Mouse (Mus musculus) limb, embryonic 12.5 days (tissue): ENCODE data around the gene Ppard. TPM values are rescaled to one million over a fixed set of nuclear protein-coding genes. Genes with fewer than 3 reads are reported as not detected.

Experiments used
- ATAC-seq: fragments of 200-750 bp; cut with Nextera tagmentation; 2 replicates; pipeline ENCODE4 v1.8.0; 2017; ENCODE audit warnings: low read depth, moderate TSS enrichment; ENCODE audit not compliant: insufficient number of reproducible peaks, insufficient read depth, low FRiP score, low TSS enrichment
- H3K27ac ChIP-seq: fragments of 300-500 bp; sonication (generic); 2 replicates; pipeline ENCODE4 v1.5.1; 2016; ENCODE audit warnings: mild to moderate bottlenecking, moderate library complexity
- H3K27me3 ChIP-seq: fragments of 300-500 bp; sonication (generic); 2 replicates; pipeline ENCODE4 v1.6.1; 2016; ENCODE audit warnings: mild to moderate bottlenecking, moderate library complexity
- H3K36me3 ChIP-seq: fragments of 300-500 bp; sonication (generic); 2 replicates; pipeline ENCODE4 v1.6.1; 2016; ENCODE audit warnings: mild to moderate bottlenecking, moderate library complexity
- H3K4me1 ChIP-seq: fragments of 300-500 bp; sonication (generic); replicated peaks from 2 replicates; pipeline ENCODE4 v1.6.1; 2016
- H3K4me2 ChIP-seq: fragments of 300-500 bp; sonication (generic); 2 replicates; pipeline ENCODE4 v1.6.1; 2016; ENCODE audit warnings: mild to moderate bottlenecking, moderate library complexity
- H3K4me3 ChIP-seq: fragments of 300-500 bp; sonication (generic); replicated peaks from 2 replicates; pipeline ENCODE4 v1.5.1; 2016; ENCODE audit warnings: mild to moderate bottlenecking
- H3K9ac ChIP-seq: fragments of 300-500 bp; sonication (generic); replicated peaks from 2 replicates; pipeline ENCODE4 v1.6.1; 2016; ENCODE audit warnings: mild to moderate bottlenecking, moderate library complexity
- H3K9me3 ChIP-seq: fragments of 300-500 bp; sonication (generic); 2 replicates; pipeline ENCODE4 v1.6.1; 2016; ENCODE audit warnings: mild to moderate bottlenecking, moderate library complexity
- WGBS: fragments of 180-500 bp; shearing (Covaris S2); methylation state at CpG from one replicate; pipeline ENCODE4 v1.1.7; 2016; 5-methylcytosine and 5-hydroxymethylcytosine counted together
- polyA plus RNA-seq: library from polyadenylated mRNA; unstranded; fragments of >200 nt; fragmentation: Nextera tagmentation; extraction: Ambion mirVana; gene quantifications from 2 replicates; pipeline ENCODE4 v1.2.1, GENCODE M21; 2016

Gene Ppard
- polyA plus RNA-seq, 1 experiment from 2014 or later: 3.2 TPM

DNA sequence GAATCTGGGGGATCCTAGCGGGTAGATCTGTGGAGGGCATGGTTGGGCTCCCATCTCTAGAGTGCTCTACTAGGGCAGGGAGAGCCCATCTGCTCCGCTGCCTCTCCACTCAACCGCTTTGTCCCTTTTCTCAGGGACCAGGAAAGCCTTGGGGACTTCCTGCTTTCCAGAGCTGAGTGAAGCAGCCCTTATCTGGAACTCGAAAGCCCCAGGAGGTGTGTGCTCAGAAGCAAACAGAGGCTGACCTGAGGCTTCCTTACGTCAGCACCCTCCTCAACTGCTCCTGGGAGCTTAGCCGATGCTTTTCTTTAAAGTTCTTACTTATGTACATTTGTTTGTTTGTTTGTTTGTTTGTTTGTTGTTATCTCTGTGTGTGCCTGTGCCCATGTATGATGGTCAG lies 40.3 kb downstream of the Ppard start:
- Histone ChIP-seq H3K4me3 (no peak overlapping the region), H3K9me3 (no peaks in the 10 kb centered on the region), H3K27me3 (no peaks in the 10 kb centered on the region), H3K4me1 (peaks cover 25% of the 10 kb centered on the region), H3K27ac (no peak overlapping the region), H3K9ac (no peak overlapping the region), H3K36me3 (no peaks in the 10 kb centered on the region; the same call in 1 of the 2 replicates), H3K4me2 (no peak overlapping the region)
- 80% methylated on average over 6 of the region's 6 CpGs for WGBS
- ATAC-seq: no peak

DNA sequence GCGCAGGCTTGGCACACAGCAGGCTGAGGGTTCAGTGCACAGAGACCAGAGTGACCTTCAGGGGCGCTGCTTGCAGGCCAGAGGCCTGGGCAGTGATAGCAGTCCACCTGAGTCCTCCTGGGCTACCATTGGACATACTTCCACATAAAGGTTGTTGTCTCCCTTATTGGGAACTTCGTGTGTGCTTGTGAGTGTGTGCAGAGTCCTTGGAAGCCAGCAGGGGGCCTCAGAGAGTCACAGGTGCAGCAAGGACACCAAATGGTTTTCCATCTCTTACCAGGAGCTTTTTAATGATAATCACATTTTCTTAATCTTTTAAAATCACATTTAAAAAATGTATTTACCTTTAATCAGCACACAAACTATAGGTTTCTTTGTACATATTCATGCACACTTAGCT lies 42.2 kb downstream of the Ppard start:
- Histone ChIP-seq H3K36me3 (no peaks in the 10 kb centered on the region; the same call in 1 of the 2 replicates), H3K4me3 (no peak overlapping the region), H3K4me1 (peaks cover 38% of the 10 kb centered on the region), H3K4me2 (no peak overlapping the region), H3K27me3 (no peaks in the 10 kb centered on the region), H3K27ac (no peak overlapping the region), H3K9ac (no peak overlapping the region), H3K9me3 (no peaks in the 10 kb centered on the region)
- ATAC-seq: no peak
- 81% methylated on average over 3 of the region's 3 CpGs for WGBS

DNA sequence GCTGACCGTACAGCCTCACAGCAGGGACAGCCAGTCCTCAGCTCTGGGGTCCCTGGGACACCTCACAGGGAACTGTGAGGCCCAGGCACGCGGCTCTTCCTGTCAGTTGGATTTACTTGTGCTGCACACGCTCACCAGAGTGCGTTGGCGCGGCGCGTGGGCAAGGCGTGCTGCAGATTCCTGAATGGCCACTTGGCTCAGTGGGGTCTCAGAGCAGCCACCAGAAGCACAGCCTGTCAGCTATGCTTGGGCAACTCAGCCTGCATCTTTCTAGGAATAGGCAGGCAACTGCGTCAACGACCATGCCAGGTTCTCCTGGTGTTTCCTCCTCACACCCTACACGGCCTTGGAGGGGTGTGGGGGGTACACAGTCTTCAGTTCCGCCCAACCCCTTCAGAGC lies 44.7 kb downstream of the Ppard start:
- no peak for ATAC-seq
- WGBS: 84% methylated on average over 14 of the region's 14 CpGs
- Histone ChIP-seq H3K36me3 (no peaks in the 10 kb centered on the region; the same call in 1 of the 2 replicates), H3K27me3 (no peaks in the 10 kb centered on the region; the same call in 1 of the 2 replicates), H3K27ac (no peak overlapping the region), H3K4me3 (no peak overlapping the region), H3K9me3 (no peaks in the 10 kb centered on the region), H3K4me1 (peaks cover 51% of the 10 kb centered on the region), H3K4me2 (no peak overlapping the region), H3K9ac (no peak overlapping the region)

DNA sequence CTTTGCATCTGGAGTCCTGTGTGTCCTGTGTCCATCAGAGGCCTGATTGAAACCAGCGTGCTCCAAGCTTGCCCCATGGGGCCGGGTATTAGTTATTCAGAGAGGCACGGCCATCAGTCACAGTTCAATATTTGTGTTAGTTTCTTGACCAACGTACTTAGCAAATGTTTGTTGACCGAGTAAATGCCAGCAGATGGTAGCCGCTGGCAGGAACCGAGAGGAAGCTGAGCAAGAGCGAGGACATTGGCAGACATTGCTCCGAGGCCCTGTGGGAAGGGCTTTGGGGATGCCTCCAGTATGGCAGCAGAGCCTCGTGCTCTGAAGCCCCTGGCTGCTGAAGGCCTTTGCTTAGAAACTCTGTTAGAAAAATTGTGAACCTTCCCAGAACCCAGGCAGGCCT lies 45.2 kb downstream of the Ppard start:
- Histone ChIP-seq H3K9ac (no peak overlapping the region), H3K36me3 (no peaks in the 10 kb centered on the region; the same call in 1 of the 2 replicates)
- 80% methylated on average over 10 of the region's 10 CpGs for WGBS

DNA sequence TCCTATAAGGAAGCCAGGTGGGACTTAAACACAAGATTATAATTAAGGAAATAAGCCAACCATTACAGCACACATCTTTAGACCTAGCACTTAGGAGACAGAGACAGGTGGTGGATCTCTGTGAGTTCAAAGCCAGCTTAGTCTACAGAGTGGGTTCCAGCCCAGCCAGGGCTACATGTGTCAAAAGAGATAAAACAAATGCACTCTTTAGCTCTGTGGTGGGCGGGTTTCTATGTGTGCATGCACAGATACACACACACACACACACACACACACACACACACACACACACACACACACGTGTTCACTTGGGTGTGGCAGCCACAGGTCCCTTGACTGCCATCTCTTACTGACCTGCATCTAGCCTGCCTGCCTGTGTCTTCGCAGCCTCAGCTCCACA lies 45.7 kb downstream of the Ppard start:
- WGBS: 90% methylated on average over 3 of the region's 3 CpGs
- H3K4me1 ChIP-seq: peaks cover 52% of the 10 kb centered on the region
- no peak overlapping the region for H3K4me2 ChIP-seq
- H3K9me3 ChIP-seq: no peaks in the 10 kb centered on the region
- no peak overlapping the region; the same call in 1 of the 2 replicates for H3K27ac ChIP-seq
- H3K9ac ChIP-seq: no peak overlapping the region
- no peak for ATAC-seq
- H3K4me3 ChIP-seq: no peak overlapping the region
- H3K36me3 ChIP-seq: no peaks in the 10 kb centered on the region; the same call in 1 of the 2 replicates
- no peaks in the 10 kb centered on the region; the same call in 1 of the 2 replicates for H3K27me3 ChIP-seq

More for the DNA sequence above, 45.2 kb downstream of the Ppard start:
- peaks cover 49% of the 10 kb centered on the region for H3K4me1 ChIP-seq
- no peak overlapping the region for H3K27ac ChIP-seq
- H3K27me3 ChIP-seq: no peaks in the 10 kb centered on the region; the same call in 1 of the 2 replicates
- no peaks in the 10 kb centered on the region for H3K9me3 ChIP-seq
- H3K4me2 ChIP-seq: no peak overlapping the region
- ATAC-seq: no peak
- no peak overlapping the region for H3K4me3 ChIP-seq

DNA sequence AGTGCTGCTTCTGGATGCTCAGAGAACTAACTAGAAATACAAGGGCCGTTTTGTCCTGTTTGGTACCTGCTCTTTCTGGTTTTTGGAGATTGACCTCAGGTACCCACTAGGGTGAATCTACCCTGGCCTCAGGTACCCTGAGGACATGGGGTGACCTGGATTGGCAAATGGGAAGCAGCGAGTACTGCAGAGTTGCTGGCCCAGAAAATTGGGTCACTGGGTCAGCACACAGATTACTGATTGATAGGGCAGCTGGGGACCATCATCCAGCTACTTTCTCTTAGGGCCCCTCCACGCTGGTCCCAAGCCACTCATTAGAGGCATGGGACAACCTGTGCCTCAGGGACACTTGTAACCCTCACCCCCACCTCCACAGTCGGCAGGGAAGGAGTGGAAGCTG lies 46.7 kb downstream of the Ppard start:
- peaks cover 60% of the 10 kb centered on the region for H3K4me1 ChIP-seq

DNA sequence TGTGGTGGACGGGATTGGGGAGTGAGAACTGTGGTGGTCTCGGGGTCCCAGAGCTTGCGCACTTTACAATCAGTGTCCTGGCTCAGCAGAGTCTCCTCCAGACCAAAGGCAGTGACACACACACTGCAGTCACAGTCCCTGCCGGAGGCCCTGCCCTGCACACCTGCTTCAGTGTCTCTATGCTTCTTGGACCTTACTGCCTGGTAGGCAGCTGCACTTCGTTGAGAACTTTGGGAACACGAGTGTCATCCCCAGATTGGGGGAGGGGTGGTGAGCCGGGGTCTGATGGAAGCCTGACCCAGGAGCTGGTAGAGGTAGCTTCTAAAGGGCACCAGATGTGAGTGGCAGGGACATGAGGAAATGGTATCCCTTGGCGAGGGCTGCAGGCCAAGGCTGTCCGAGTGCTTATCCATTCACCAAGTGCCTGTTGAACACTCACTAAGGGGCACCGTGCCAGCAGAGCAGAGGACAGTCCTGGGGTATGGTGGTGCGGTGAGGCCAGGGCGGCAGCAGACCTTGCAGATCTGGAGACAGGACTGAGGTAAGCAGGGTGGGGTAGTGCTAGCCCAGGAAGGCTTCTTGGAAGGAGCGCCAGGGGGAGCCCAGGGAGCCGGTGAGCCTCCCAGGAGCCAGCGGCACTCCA lies 47.4 kb downstream of the Ppard start:
- Histone ChIP-seq H3K4me1 (peaks cover 67% of the 10 kb centered on the region), H3K36me3 (no peaks in the 10 kb centered on the region; the same call in 1 of the 2 replicates), H3K27me3 (no peaks in the 10 kb centered on the region; the same call in 1 of the 2 replicates), H3K27ac (peak overlapping the region; percentile 82), H3K9me3 (no peaks in the 10 kb centered on the region), H3K4me3 (no peak overlapping the region), H3K4me2 (no peak overlapping the region), H3K9ac (no peak overlapping the region)
- 62% methylated on average over 15 of the region's 15 CpGs for WGBS
- ATAC-seq: no peak; the same call in 1 of the 2 replicates

More for the DNA sequence above, 46.7 kb downstream of the Ppard start:
- peak overlapping the region; percentile 82 for H3K27ac ChIP-seq
- WGBS: 38% methylated on average over 4 of the region's 4 CpGs
- H3K4me3 ChIP-seq: no peak overlapping the region
- H3K27me3 ChIP-seq: no peaks in the 10 kb centered on the region; the same call in 1 of the 2 replicates
- no peaks in the 10 kb centered on the region for H3K9me3 ChIP-seq
- no peak for ATAC-seq
- no peak overlapping the region for H3K9ac ChIP-seq
- 0 out of 2 replicates have a peak overlapping the region, but pooled peaks have one; percentile 13 for H3K4me2 ChIP-seq
- no peaks in the 10 kb centered on the region; the same call in 1 of the 2 replicates for H3K36me3 ChIP-seq

DNA sequence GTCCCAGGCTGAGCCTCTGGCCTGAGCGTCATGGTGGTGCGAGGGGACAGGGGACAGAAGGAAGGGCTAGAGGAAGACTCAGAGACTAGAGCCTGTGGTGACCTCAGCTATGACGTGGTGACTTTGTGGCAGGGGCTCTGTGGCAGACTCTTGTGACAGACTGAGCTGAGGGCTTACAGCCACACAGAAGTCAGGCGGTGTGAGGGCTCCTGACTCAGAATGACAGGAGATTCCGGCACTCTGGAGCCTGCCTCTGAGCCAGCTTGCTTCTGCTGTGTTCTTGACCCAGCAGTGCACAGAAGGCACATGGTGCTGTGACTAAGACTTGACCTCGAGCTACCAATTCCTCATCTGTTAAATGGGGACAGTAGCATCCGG lies 47.9 kb downstream of the Ppard start:
- H3K4me3 ChIP-seq: no peak overlapping the region
- no peaks in the 10 kb centered on the region; the same call in 1 of the 2 replicates for H3K36me3 ChIP-seq
- 72% methylated on average over 7 of the region's 7 CpGs for WGBS
- H3K9me3 ChIP-seq: no peaks in the 10 kb centered on the region
- H3K9ac ChIP-seq: no peak overlapping the region
- H3K27ac ChIP-seq: no peak overlapping the region
- peaks cover 72% of the 10 kb centered on the region for H3K4me1 ChIP-seq
- H3K4me2 ChIP-seq: no peak overlapping the region
- H3K27me3 ChIP-seq: no peaks in the 10 kb centered on the region; the same call in 1 of the 2 replicates
- no peak for ATAC-seq

DNA sequence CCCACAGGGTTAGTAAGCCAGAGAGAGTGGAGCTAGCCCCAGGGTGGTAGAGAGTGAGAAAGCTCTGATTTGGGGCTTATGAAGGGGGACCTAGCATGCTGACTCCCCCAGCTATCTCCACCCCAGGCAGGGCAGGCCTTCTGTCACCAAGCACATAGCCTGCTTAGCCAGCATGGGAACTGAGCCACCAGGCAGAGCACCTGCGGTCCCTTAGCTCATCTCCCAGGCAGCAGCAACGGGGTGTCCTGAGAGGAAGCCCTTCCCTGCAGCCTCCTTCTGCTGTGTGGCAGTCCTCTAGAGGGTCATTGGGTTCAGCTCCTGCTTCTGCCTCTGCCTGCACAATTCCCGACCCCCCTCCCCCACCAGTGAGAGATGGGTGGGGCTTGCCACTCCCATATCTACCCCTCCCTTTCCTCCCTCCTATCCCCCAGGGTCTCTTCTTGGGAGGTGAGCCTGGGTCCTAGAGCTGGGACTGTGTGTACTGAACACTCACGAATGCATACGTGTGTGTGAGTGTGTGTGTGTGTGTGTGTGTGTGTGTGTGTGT lies 48.4 kb downstream of the Ppard start:
- Histone ChIP-seq H3K4me2 (no peak overlapping the region), H3K36me3 (no peaks in the 10 kb centered on the region; the same call in 1 of the 2 replicates), H3K4me3 (no peak overlapping the region), H3K27ac (no peak overlapping the region), H3K27me3 (no peaks in the 10 kb centered on the region; the same call in 1 of the 2 replicates), H3K4me1 (peaks cover 77% of the 10 kb centered on the region), H3K9me3 (no peaks in the 10 kb centered on the region), H3K9ac (no peak overlapping the region)
- ATAC-seq: no peak
- WGBS: 54% methylated on average over 5 of the region's 5 CpGs

DNA sequence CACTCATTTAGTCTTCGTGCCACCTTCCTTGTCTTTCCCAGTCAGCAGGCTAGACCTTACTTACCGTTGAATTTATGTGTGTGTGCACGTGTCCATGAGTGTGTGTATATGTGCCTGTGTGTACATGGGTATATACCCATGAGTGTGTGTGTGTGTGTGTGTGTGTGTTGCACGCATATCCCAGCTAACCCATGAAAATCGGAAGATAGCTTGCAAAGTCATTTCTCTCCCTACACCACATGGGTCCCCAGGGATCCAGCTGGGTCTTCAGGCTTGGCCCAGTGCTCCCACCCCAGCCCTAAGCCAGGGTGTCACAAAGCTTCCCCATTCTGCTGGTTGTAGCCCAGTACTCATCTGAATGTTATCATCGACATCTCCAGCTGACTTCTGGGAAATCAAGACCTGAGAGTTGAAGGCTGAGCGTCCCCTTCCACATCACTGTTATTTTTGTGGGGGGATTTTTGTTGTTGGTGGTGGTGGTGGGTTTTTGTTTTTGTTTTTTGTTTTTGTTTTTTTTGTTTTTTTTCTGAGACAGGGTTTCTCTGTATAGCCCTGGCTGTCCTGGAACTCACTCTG lies 49.5 kb downstream of the Ppard start:
- WGBS: 92% methylated on average over 7 of the region's 7 CpGs
- no peak for ATAC-seq
- Histone ChIP-seq H3K4me1 (peaks cover 84% of the 10 kb centered on the region), H3K4me3 (no peak overlapping the region), H3K36me3 (peaks cover 9% of the 10 kb centered on the region), H3K9me3 (no peaks in the 10 kb centered on the region), H3K9ac (no peak overlapping the region), H3K27me3 (no peaks in the 10 kb centered on the region; the same call in 1 of the 2 replicates), H3K4me2 (no peak overlapping the region), H3K27ac (no peak overlapping the region)

DNA sequence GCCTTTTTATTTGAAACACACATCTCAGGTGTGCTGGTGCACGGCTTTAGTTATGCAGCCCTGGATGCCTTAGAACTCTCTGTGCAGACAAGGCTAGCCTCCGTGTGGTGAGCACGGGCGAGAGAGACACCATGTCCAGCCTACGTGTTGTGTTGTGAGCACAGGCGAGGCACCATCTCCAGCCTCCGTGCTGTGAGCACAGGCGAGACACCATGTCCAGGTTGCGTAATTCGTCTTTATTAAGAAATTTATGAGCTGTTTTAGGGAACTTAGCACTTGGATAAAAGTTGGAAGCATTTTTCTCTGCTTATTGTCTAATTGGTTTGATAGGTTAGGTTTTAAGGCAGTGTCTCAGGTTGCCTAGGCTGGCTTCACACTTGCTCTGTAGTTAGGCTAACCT lies 50.7 kb downstream of the Ppard start:
- Histone ChIP-seq H3K4me2 (no peak overlapping the region), H3K27me3 (no peaks in the 10 kb centered on the region; the same call in 1 of the 2 replicates), H3K27ac (no peak overlapping the region), H3K9me3 (no peaks in the 10 kb centered on the region), H3K9ac (no peak overlapping the region), H3K4me3 (no peak overlapping the region), H3K4me1 (peaks cover 71% of the 10 kb centered on the region), H3K36me3 (peaks cover 19% of the 10 kb centered on the region; the same call in 1 of the 2 replicates)
- ATAC-seq: no peak
- WGBS: 70% methylated on average over 10 of the region's 10 CpGs
